Mouse (Mus musculus): Measurements from ENCODE around the gene Gli1.

DNA sequence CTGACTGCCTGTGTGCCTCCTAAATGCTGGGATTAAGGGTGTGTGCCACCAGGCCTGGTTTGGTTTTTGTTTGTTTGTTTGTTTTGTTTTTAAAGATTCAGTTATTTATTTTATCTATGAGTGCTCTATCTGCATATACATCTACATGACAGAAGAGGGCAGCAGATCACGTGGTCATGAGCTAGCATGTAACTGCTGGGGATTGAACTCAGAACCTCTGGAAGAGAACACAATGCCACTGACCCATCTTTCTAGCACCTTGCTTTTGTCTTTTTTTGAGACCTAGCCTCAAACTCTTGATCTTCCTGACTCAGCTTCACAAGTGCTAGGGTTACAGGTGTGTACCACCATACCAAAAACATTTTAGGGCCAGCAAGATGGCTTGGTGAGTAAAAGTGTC is 6.5 kb downstream of the Gli1 start:
- no peak for TF ChIP-seq CTCF (IDR thresholded peaks at IDR 0.05; ENCODE audit: low read depth, low read length)
- no peak for TF ChIP-seq POLR2A (IDR thresholded peaks at IDR 0.05; ENCODE audit: borderline replicate concordance, low read depth, low read length)

All from bone marrow macrophage, adult 2 months (primary cell).